Mouse (Mus musculus) cerebellum, postnatal 14 days (tissue): ENCODE measurements around the gene Neurl2.
"Not testable (repeated sequence)": the region's sequence is repeated elsewhere in the genome, so short reads cannot be mapped to it uniquely, and the experiment has no call there.

Experiments used
- DNase-seq, 2 experiments: peaks; one replicate each; pipeline ENCODE4 v3.0.0; 2021; ENCODE audit warnings: mixed read lengths in 2 of 2

Gene Neurl2

GRCm38 (mm10) chr2:164833314-164833959 lies at the start of gene Neurl2:
Gene Neurl2 (minus strand): TSS chr2:164833456.
- peak; percentile 93 for DNase-seq

GRCm38 (mm10) chr2:164882619-164883018 lies 49.4 kb upstream of the Neurl2 start:
- DNase-seq = peak in 1 of 2 experiments; percentile 11

- DNase-seq = peak; percentile 97
Measured at GRCm38 (mm10) chr2:164879568-164880277, 46.5 kb upstream of the Neurl2 start.

- peak; percentile 98 for DNase-seq
Measured at GRCm38 (mm10) chr2:164879228-164879567, 45.9 kb upstream of the Neurl2 start, which contains the start of gene Pcif1. Gene Pcif1 (plus strand): TSS chr2:164879304.

- DNase-seq = peak; percentile 71 to 74
Measured at GRCm38 (mm10) chr2:164878509-164879227, 45.4 kb upstream of the Neurl2 start.

GRCm38 (mm10) chr2:164877376-164878215 lies 44.3 kb upstream of the Neurl2 start:
- not testable (repeated sequence) for DNase-seq

- not testable (repeated sequence) for DNase-seq
Measured at GRCm38 (mm10) chr2:164875648-164876047, 42.4 kb upstream of the Neurl2 start.

- peak in 1 of 2 experiments; percentile 9 for DNase-seq
Measured at GRCm38 (mm10) chr2:164874239-164874769, 41.0 kb upstream of the Neurl2 start.

- DNase-seq = no peak
Measured at GRCm38 (mm10) chr2:164873621-164874020, 40.4 kb upstream of the Neurl2 start.

- DNase-seq = no peak
Measured at GRCm38 (mm10) chr2:164871602-164872303, 38.5 kb upstream of the Neurl2 start.

- DNase-seq = no peak
Measured at GRCm38 (mm10) chr2:164868491-164868890, 35.2 kb upstream of the Neurl2 start.

- no peak for DNase-seq
Measured at GRCm38 (mm10) chr2:164867566-164867965, 34.3 kb upstream of the Neurl2 start.

- no peak for DNase-seq
Measured at GRCm38 (mm10) chr2:164866741-164867551, 33.7 kb upstream of the Neurl2 start.

GRCm38 (mm10) chr2:164864593-164864992 lies 31.3 kb upstream of the Neurl2 start:
- DNase-seq = no peak

GRCm38 (mm10) chr2:164863411-164863810 lies 30.2 kb upstream of the Neurl2 start:
- DNase-seq = not testable (repeated sequence)

GRCm38 (mm10) chr2:164862179-164862861 lies 29.1 kb upstream of the Neurl2 start:
- DNase-seq = peak in 1 of 2 experiments; percentile 69

- DNase-seq = no peak
Measured at GRCm38 (mm10) chr2:164861094-164861493, 27.8 kb upstream of the Neurl2 start.

- DNase-seq = no peak
Measured at GRCm38 (mm10) chr2:164859640-164860432, 26.6 kb upstream of the Neurl2 start.

- no peak for DNase-seq
Measured at GRCm38 (mm10) chr2:164859155-164859554, 25.9 kb upstream of the Neurl2 start.
